Mouse (Mus musculus) embryonic fibroblast, embryonic 13.5 days (primary cell): ENCODE data around the gene Gng7.

Experiments
- CTCF ChIP-seq: IDR thresholded peaks from 2 replicates; pipeline ENCODE4 v1.5.1; 2011; ENCODE audit warnings: mild to moderate bottlenecking, control low read depth, low read length, moderate library complexity, borderline replicate concordance; ENCODE audit not compliant: insufficient read depth
- POLR2A ChIP-seq: IDR thresholded peaks from 2 replicates; pipeline ENCODE4 v1.6.1; 2011; ENCODE audit warnings: low read depth, mild to moderate bottlenecking, control low read depth, low read length, moderate library complexity

DNA sequence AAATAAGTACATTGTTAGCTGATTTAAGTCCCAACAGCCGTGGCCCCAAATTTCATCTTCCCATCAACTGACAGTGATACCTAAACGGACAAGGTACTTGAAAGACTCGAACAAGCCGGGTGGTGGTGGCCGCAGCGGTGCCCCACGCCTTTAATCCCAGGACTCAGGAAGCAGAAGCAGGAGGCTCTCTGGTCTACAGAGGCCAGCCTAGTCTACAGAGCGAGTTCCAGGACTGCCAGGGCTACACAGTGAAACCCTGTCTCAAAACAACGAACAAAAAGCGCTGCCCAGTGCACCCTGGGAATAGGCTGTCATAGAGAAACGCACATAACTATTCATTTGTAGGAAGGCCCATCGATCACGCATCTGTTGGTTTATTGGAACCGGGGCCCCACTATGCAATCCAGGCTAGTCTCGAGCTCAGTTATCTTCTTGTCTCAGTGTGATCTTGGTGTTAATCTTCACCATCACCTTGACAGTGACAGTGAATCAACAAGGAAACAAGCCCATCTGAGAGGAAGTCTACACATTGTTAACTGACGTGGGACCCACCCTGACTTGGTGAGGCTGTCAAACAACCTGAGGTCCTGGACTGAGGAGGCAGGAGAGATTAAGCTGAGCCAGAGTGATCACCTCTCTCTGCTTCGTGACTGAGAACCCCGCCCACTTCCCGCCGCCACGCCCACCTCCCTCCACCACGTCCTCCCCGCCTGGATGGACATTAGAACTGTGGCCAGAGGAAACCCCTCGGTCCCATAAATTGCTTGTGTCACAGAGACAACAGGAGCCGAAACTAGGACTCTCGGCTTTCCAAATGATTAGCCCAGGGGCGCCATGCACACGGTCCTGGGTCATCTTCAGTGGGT is 14.3 kb downstream of the Gng7 start:
- no peak for TF ChIP-seq CTCF
- no peak for TF ChIP-seq POLR2A
